Mouse (Mus musculus) right cerebral cortex, adult 18-20 months (tissue): Measurements from ENCODE around the gene Hoga1.

Experiments used
- DNase-seq: peaks from one replicate; pipeline ENCODE4 v3.0.0; 2022; ENCODE audit warnings: mixed read lengths

The Hoga1 gene

GRCm38 (mm10) chr19:42045269-42046102, at the start of gene Hoga1:
TSS of gene Hoga1 (plus strand) at chr19:42045610.
- peak; percentile 44 for DNase-seq

- no peak for DNase-seq
Observed at GRCm38 (mm10) chr19:41997090-41997489, 48.3 kb upstream of the Hoga1 start.

DNA sequence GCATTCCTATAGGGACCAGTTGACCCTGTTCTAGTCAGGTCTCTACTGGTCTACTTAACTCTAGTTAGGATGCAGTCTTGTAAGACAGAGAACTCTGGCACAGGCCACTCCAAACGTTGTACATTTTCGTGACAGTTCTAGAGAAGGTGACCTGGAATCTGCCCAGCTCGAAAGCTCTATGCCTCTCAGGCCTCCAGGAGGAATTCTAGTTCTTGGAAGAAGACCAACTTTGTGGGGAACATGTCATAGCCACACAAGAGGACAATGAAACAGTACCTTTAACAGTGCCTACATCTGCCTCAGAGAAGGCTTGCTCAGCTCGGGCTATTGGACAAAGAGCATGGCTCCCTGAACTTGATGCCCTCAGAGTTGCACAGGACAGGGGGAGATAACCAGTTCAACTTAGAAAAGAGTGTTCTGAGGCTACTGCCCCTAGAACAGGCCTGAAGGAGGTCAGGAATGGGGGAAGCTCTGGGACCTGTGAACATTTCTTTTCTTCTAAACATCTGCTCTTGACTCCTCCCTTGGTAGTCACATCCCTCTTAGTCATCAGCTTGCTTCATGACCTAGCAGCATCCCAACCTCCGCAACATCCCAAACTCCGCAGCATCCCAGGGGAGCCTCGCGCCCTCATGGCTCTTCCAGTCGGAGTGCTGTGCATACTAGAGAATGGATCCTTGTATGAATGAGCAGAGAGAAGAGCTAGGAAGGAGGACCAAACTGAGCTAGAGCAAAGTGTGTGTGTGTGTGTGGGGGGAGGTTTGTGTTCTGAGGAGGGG, 46.5 kb upstream of the Hoga1 start:
- DNase-seq = no peak

- no peak for DNase-seq
Observed at GRCm38 (mm10) chr19:41999688-42000283, 45.6 kb upstream of the Hoga1 start.

DNA sequence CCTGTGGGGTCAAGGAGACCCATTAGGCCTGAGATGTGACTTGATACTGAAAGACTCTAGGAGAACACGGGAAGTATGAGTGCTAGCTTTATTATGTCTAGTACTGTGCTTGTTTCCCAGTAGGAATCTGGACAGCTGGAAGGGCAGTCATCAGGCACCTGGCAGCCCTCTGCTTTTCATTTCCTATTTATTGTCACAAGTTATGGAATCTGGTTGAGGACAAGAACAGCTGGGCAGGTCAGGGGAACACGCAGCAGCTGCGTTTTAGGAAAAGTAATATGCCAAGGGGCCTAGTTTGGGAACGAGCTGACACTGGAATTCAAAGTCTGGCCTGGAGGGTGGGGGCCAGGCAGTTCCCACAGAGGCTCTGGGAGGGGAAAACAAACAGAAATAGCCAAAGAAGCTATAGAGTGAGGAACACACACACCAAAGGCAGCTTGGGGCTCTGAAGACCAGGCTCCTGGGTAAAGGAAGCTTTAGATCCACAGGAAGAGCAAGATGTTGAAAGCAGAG, 44.9 kb upstream of the Hoga1 start:
- DNase-seq = no peak

- no peak for DNase-seq
Observed at GRCm38 (mm10) chr19:42001253-42001980, 44.0 kb upstream of the Hoga1 start.

DNA sequence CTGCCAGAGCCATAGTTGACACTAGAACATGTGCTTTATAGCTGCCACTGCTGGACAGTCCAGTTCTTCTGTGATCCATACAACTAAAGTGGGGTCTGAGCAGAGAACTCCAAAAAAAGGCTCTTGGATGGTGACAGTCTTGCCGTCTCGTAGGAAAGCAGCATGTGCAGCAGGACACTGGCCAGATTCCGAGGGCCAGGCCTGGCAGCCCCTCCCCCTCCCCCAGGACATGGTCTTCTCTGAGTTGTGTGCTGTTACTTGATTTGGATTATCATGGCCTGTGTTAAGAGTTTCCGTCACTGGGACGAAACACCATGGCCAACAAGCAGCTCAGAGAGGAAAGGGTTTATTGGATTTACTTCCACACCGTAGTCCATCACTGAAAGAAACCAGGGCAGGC, 41.2 kb upstream of the Hoga1 start:
- no peak for DNase-seq

DNA sequence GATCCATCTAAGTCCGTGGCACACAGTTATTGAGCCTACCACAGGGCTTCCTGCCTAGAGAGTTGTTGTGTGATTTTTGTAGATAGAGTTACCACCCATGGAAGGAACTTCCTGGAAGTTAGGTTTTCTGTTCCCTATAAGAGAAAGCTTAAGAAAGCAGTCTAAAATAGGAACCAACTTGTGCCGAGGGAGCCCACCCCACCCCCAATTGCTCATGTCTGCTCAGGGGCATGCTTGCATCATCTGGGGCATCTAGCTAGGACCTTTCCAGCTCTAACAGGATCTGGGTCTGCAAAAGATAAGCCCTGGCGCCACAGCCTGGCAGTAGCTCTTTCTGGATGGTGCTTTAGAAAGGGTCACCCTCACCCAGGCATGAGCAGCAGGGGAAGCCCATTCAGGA, 39.8 kb upstream of the Hoga1 start:
- DNase-seq = no peak

DNA sequence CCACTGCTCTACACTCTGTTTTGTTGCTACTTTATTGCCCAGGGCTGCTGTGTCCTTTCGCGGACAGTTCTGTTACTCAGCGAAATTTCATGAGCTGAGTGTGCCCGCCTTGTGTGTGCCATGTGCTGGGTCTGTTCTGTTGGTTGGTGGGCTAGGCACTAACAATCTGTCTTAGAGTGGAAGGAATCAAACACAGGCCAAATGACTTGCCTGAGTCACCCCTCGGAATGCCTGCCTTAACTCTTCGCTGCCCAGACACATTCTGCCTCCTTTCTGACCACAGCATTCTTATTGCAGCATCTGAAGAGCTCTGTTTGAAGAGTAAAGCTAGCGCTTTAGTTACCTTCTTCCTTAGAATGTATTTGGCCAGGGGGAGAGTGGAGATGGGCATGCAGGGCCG, 38.8 kb upstream of the Hoga1 start:
- no peak for DNase-seq

DNA sequence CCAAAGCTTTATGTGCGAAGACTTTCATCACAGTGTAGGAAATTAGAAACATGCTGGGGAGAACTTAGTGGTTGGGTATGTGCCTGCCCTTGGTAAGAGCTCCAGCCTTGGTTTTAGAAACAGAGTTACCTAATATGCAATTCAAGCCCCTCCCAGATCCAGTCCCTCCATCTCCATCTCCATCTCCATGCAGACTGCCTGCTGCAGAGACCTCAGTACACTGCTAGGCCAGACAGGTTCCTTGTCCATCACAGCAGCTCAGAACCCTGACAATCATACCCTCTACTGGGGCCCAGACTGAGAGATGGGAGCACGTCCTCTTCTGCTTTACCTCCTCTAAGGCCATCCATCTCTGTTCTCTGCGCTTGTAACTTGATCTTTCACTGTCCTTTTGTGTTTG, 36.8 kb upstream of the Hoga1 start:
- DNase-seq = no peak

DNA sequence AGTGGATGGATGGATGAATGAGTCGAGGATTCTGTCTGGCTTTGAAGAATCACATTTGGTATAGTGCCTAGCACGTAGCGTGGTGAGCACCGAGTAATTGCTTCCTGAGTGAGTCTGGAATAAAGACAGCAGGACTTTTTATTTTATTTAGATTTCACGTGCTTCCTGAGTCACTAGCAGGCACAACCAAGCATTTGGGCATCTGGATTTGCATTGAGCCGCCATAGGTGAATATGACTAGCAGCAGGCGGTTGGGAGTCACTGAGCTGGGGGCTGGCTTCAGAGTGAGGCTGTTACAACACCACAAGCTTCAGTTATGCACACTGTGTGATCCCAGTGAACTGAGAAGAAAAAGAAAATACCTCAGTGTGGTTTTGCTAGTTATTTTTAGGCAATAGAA, 36.3 kb upstream of the Hoga1 start:
- DNase-seq = no peak

DNA sequence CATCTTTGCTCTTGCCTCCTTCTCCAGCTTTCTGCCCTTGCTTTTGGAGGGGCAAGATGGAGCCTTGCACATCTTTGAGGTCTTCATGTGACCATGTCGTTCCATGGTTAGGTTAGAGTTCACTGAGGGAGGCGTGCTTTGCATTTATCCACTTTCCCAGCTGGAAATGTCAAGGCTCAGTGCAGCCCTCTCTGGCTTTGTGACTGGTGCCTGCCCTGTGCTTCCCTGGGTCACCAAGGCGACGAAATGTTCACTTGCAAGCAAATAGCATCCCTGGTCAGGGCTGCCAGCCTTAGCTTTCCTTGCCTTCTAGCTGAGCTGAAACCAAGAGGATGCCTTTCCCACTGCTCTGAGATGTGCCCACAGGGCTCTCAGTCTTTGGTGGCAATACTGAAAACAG, 35.0 kb upstream of the Hoga1 start:
- DNase-seq = no peak

- no peak for DNase-seq
Observed at GRCm38 (mm10) chr19:42011123-42011522, 34.3 kb upstream of the Hoga1 start.

DNA sequence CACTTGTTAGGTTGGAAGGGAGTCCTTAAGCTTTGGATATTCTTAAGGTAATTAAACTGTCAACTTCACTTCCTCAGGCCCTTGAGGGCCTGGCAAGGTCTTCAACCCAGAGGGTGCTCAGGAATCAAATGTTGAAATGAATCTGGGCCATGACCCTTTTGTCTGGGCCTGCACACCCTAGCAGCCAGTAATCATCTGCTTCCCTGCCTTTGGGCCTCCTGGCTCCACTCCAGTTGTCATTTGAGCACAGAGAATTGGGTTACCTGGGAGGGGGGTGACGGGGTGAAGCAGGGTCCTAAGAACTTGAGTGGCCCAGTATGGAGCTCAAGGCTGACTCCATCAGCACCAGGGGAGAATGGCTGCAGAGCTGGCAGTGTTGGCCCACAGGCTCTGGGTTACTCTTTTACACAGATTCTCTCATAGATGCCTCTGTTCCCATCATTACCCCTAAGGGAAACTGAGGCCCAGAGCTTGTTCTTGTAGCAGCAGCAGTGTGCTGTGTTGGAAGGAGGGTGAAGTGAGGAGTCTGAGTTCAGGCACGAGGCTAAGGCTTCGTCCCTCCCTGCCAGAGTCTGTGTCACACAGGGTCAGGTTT, 31.1 kb upstream of the Hoga1 start:
- DNase-seq = no peak

DNA sequence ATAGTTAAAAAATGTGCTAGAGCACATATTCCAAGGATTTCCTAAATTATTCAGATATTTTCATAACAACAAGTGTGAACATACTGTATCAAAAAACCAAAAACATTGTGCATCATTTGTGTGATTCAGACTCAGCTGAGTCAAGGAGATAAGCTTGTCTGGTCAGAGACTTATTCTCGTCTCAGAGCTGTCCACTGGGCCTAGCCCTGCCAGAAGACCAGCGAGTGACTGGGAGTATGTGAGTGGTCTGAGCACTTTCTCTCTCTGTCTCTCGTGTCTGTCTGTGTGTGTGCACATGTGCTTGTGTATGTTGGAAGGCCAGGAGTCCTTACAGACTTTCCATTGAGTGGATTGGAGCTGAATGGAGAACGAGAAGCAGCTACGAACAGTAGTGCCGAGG, 30.4 kb upstream of the Hoga1 start:
- no peak for DNase-seq

GRCm38 (mm10) chr19:42016251-42016650, 29.2 kb upstream of the Hoga1 start:
- DNase-seq = no peak

DNA sequence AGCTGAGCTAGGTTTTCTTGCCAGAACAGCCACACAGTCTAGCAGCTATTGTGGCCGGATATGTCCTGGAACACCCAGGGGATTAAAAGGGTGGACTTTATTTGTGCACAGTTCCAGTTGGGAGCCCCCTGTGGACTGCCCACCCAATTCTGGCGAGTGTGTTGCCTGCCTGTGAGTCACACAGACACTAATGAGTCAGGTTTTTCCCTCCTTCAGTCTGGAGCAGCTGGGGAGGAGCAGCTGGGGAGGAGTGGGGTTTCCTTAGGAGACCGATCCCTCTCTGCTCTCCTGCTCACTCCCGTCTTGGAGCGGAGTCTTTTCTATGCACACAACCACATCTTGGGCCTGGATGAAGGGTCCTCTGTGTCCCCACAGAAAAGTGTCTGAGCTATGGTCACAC, 28.6 kb upstream of the Hoga1 start:
- DNase-seq = peak; percentile 79

- DNase-seq = peak; percentile 75
Observed at GRCm38 (mm10) chr19:42017399-42018247, 27.8 kb upstream of the Hoga1 start.

- DNase-seq = no peak
Observed at GRCm38 (mm10) chr19:42019011-42019522, 26.3 kb upstream of the Hoga1 start.

GRCm38 (mm10) chr19:42021681-42022541, 23.5 kb upstream of the Hoga1 start:
- DNase-seq = no peak
